Mouse (Mus musculus): Measurements from ENCODE around the gene Rdh16. TPM values are rescaled to one million over a fixed set of nuclear protein-coding genes. Genes with fewer than 3 reads are reported as not detected.
"Not testable (repeated sequence)": the region's sequence is repeated elsewhere in the genome, so short reads cannot be mapped to it uniquely, and the experiment has no call there.

Gene Rdh16
- polyA plus RNA-seq, 1 experiment = 0.04 TPM

DNA sequence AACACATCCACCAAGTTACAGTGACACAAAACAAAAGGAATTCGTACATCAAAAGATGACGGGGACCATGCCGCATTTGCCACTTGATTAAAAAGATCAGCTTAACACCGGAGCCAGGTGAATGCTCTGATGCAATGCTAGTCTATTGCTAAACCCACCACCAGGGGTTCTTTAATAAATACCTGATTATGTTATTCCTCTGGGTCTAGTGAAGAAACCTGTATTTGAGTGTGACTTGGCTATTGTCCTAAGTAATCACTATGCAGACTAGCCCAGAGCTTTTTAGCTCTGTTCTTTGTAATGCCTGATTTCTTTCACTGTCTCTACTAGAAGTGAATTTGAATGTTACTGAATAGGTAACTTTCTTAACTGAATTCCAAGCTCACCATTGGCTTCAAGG lies 80.1 kb downstream of the Rdh16 start:
- H3K4me1 ChIP-seq (ENCODE audit: control insufficient read depth, insufficient read depth, insufficient read length) = no peaks in the 10 kb centered on the region
- no peaks in the 10 kb centered on the region for H3K36me3 ChIP-seq (ENCODE audit: control insufficient read depth, insufficient read depth, low read length)
- no peak for TF ChIP-seq CTCF (IDR thresholded peaks at IDR 0.05; ENCODE audit: extremely low read depth, insufficient read depth, insufficient read length, insufficient replicate concordance)
- TF ChIP-seq POLR2A (IDR thresholded peaks at IDR 0.05; ENCODE audit: low read depth, low read length) = no peak
- H3K27me3 ChIP-seq (ENCODE audit: control insufficient read depth, insufficient read depth, low read length) = no peaks in the 10 kb centered on the region
- WGBS = 92% methylated on average over 4 of the region's 4 CpGs
- no peak for DNase-seq (ENCODE audit: low read depth in 1 of 2, low spot score in 2 of 2)
- H3K4me3 ChIP-seq (ENCODE audit: extremely low read depth, insufficient read depth, insufficient read length) = no peak overlapping the region
- no peak overlapping the region for H3K27ac ChIP-seq (ENCODE audit: insufficient read depth, low read length)

DNA sequence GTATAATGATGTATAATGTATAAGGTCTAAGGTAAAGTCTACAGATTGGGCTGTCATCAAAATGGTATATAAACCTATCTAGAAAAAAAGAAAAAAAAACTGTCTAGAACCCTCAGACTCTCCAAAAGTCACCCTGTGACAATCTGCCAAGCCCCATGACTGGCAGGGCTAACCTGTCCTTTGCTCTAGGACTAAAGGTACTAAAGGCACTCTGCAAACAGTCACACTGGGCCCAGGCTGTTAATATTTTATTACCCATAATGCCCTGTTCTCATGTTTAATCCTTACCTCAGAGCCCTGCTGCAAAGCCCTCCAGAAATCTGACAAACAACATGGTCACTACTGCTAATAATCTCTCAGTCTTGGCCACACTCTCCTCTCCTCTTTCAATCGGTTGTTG lies 85.6 kb downstream of the Rdh16 start:
- Histone ChIP-seq H3K27ac (ENCODE audit: insufficient read depth, low read length) (no peak overlapping the region), H3K36me3 (ENCODE audit: control insufficient read depth, insufficient read depth, low read length) (no peaks in the 10 kb centered on the region), H3K27me3 (ENCODE audit: control insufficient read depth, insufficient read depth, low read length) (no peaks in the 10 kb centered on the region), H3K4me3 (ENCODE audit: extremely low read depth, insufficient read depth, insufficient read length) (no peak overlapping the region), H3K4me1 (ENCODE audit: control insufficient read depth, insufficient read depth, insufficient read length) (no peaks in the 10 kb centered on the region)
- TF ChIP-seq CTCF (IDR thresholded peaks at IDR 0.05; ENCODE audit: extremely low read depth, insufficient read depth, insufficient read length, insufficient replicate concordance) (no peak), POLR2A (IDR thresholded peaks at IDR 0.05; ENCODE audit: low read depth, low read length) (no peak)
- 81% methylated on average over 1 of the region's 1 CpGs for WGBS
- no peak for DNase-seq (ENCODE audit: low read depth in 1 of 2, low spot score in 2 of 2)

DNA sequence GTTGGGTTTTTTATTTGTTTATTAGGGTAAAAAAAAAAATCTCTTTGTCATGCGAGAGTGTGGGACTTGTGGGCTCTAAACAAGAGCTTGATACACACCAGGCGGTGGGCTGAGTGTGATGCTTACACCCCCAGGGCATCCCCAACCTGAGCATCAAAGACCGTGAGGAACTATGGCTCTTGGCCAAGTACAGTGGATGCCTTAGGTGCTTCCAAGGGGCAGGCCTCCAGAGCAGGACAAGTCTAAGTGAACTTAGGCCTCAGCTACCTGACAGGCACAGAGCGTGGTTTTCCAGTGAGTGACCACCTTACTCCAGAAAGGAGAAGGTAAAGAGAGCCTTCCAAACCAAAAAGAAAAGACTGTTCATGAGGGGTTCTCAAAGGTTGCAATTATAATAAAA lies 86.0 kb downstream of the Rdh16 start:
- no peak overlapping the region for H3K27ac ChIP-seq (ENCODE audit: insufficient read depth, low read length)
- H3K4me1 ChIP-seq (ENCODE audit: control insufficient read depth, insufficient read depth, insufficient read length) = no peaks in the 10 kb centered on the region
- H3K4me3 ChIP-seq (ENCODE audit: extremely low read depth, insufficient read depth, insufficient read length) = no peak overlapping the region
- WGBS = 87% methylated on average over 4 of the region's 4 CpGs
- no peak for DNase-seq (ENCODE audit: low read depth in 1 of 2, low spot score in 2 of 2)
- TF ChIP-seq CTCF (IDR thresholded peaks at IDR 0.05; ENCODE audit: extremely low read depth, insufficient read depth, insufficient read length, insufficient replicate concordance) = no peak
- TF ChIP-seq POLR2A (IDR thresholded peaks at IDR 0.05; ENCODE audit: low read depth, low read length) = no peak
- no peaks in the 10 kb centered on the region for H3K36me3 ChIP-seq (ENCODE audit: control insufficient read depth, insufficient read depth, low read length)
- no peaks in the 10 kb centered on the region for H3K27me3 ChIP-seq (ENCODE audit: control insufficient read depth, insufficient read depth, low read length)

DNA sequence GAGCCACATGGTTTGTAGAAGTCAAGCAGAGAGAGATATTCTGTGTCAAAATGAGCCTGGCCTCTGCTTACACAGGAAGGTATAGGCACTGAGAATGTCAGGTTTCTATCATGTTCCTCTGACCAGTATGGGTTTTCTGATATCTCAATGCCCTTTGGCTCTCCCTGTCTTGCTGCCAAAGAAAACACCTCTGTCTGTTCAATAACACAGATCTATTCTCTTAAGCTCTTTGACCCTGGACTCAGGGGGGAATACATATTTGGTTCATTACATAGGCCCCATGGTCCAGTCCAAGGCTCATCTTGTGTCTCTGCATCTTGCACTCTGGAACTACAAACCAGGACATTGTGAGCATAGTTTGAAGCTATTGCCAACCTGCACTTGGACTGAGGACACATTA lies 87.7 kb downstream of the Rdh16 start, which contains the start of gene Rdh7:
Gene Rdh7 (minus strand): TSS at position 213 of the 400 bp plus-strand sequence.
- Histone ChIP-seq H3K27me3 (ENCODE audit: control insufficient read depth, insufficient read depth, low read length) (no peaks in the 10 kb centered on the region), H3K4me3 (ENCODE audit: extremely low read depth, insufficient read depth, insufficient read length) (no peak within 1 kb of the TSS), H3K27ac (ENCODE audit: insufficient read depth, low read length) (no peak within 1 kb of the TSS), H3K4me1 (ENCODE audit: control insufficient read depth, insufficient read depth, insufficient read length) (no peaks in the 10 kb centered on the region), H3K36me3 (ENCODE audit: control insufficient read depth, insufficient read depth, low read length) (no peaks in the 10 kb centered on the region)
- TF ChIP-seq CTCF (IDR thresholded peaks at IDR 0.05; ENCODE audit: extremely low read depth, insufficient read depth, insufficient read length, insufficient replicate concordance) (no peak), POLR2A (IDR thresholded peaks at IDR 0.05; ENCODE audit: low read depth, low read length) (no peak)
- DNase-seq (ENCODE audit: low read depth in 1 of 2, low spot score in 2 of 2) = no peak

DNA sequence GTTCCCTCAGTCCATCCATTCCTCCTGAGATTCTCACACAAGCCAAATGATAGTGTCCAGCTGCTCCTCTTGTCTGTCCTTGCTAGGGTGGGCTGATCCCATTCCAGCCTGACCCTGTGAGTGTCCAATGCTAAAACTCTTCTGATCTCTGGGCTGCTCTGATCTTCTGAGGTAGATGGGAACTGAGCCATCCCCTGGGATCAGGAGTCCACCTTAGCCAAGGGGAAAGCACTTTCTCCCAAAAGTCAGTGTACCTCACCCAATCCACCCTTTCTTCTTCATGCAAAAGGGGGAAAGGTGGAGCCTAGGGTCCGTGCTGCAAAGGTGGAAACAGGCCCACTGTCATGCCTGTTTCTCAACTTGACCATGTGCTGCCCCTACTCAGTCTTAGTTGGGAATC lies 90.5 kb downstream of the Rdh16 start:
- WGBS = 83% methylated on average over 1 of the region's 1 CpGs

DNA sequence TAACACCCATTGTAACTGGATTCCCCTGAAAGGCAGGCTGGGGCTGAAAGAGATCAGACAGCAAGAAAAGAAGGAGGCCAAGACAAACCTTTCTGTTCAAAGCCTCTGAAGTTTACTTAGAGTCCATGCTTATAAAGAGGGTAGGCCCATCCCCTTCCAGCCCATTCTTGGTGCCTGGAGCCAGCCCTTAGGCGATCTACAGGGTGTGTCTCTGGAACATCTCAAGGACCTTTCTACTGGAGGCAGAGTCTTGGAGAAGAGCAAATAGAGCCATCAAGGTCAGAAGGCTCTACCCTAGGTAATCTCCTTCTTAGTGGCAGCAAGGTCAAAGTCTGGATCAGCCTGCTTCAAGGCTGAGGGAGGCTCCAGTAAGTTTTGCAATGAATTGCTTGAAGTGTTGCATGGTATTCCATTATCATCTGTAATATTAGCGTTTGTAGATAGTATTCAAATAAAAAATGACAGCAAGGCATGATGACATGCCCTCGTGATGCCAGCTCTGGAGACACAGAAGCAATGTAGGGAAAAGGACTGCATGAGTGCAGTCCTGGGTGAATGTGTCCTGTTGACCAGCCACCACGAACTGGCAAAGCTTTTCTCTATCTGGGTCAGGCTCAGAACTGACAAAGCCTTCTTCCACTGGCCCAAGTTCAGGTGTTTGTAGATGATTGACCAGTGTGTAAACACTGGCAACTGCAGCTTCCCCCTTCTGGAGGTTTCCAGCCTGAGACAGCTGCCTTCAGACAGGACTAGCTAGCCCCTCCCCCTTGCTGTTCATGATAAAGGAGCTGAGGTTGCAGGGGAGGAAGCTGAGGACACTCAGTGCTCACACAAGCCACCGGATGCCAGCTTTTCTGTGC lies 92.4 kb downstream of the Rdh16 start:
- 53% methylated on average over 5 of the region's 5 CpGs for WGBS
- H3K36me3 ChIP-seq (ENCODE audit: control insufficient read depth, insufficient read depth, low read length); H3K4me1 ChIP-seq (ENCODE audit: control insufficient read depth, insufficient read depth, insufficient read length); H3K27ac ChIP-seq (ENCODE audit: insufficient read depth, low read length); H3K4me3 ChIP-seq (ENCODE audit: extremely low read depth, insufficient read depth, insufficient read length); DNase-seq (ENCODE audit: low read depth in 1 of 2, low spot score in 2 of 2); H3K27me3 ChIP-seq (ENCODE audit: control insufficient read depth, insufficient read depth, low read length): not testable (repeated sequence)

More for the DNA sequence above, 90.5 kb downstream of the Rdh16 start:
- no peaks in the 10 kb centered on the region for H3K4me1 ChIP-seq (ENCODE audit: control insufficient read depth, insufficient read depth, insufficient read length)
- TF ChIP-seq CTCF (IDR thresholded peaks at IDR 0.05; ENCODE audit: extremely low read depth, insufficient read depth, insufficient read length, insufficient replicate concordance) (no peak), POLR2A (IDR thresholded peaks at IDR 0.05; ENCODE audit: low read depth, low read length) (no peak)
- no peaks in the 10 kb centered on the region for H3K36me3 ChIP-seq (ENCODE audit: control insufficient read depth, insufficient read depth, low read length)
- no peak for DNase-seq (ENCODE audit: low read depth in 1 of 2, low spot score in 2 of 2)
- H3K27me3 ChIP-seq (ENCODE audit: control insufficient read depth, insufficient read depth, low read length) = no peaks in the 10 kb centered on the region
- no peak overlapping the region for H3K4me3 ChIP-seq (ENCODE audit: extremely low read depth, insufficient read depth, insufficient read length)
- no peak overlapping the region for H3K27ac ChIP-seq (ENCODE audit: insufficient read depth, low read length)

Other genes with a start within 250 kb of the Rdh16 start
- 98.7 and 99.4 TPM in 2 replicates for gene Lrp1, start 180.0 kb upstream of the Rdh16 start, polyA plus RNA-seq (2012; rRNA removed)
- 120 and 126 TPM in 2 replicates for gene Stat6, start 158.2 kb upstream of the Rdh16 start, polyA plus RNA-seq (2012; rRNA removed)
- gene Nemp1, start 134.3 kb upstream of the Rdh16 start, polyA plus RNA-seq (2012; rRNA removed) = 3.2 and 3.5 TPM in 2 replicates
- gene Nab2, start 132.6 kb upstream of the Rdh16 start, polyA plus RNA-seq (2012; rRNA removed) = 30.6 and 32.7 TPM in 2 replicates
- 0.13 and 0.21 TPM in 2 replicates for gene Myo1a, start 96.0 kb upstream of the Rdh16 start, polyA plus RNA-seq (2012; rRNA removed)
- gene Tac2, start 76.7 kb upstream of the Rdh16 start, polyA plus RNA-seq (2012; rRNA removed) = 1.9 and 4.1 TPM in 2 replicates
- gene Zbtb39, start 61.6 kb upstream of the Rdh16 start, polyA plus RNA-seq (2012; rRNA removed) = 5.6 and 6.0 TPM in 2 replicates
- gene Gpr182, start 49.4 kb upstream of the Rdh16 start, polyA plus RNA-seq (2012; rRNA removed) = 22.5 and 28.8 TPM in 2 replicates
- 0.25 and 0.56 TPM in 2 replicates for gene Rdh1, start 41.4 kb upstream of the Rdh16 start, polyA plus RNA-seq (2012; rRNA removed)
- 0.60 and 0.94 TPM in 2 replicates for gene Rdh16f1, start 41.4 kb upstream of the Rdh16 start, polyA plus RNA-seq (2012; rRNA removed)
- gene Rdh9, start 24.8 kb upstream of the Rdh16 start, polyA plus RNA-seq (2012; rRNA removed) = 0.11 and 0.18 TPM in 2 replicates
- gene Rdh19, start 48.8 kb downstream of the Rdh16 start, polyA plus RNA-seq (2012; rRNA removed) = not detected in 2 replicates
- gene Rdh16f2, start 65.3 kb downstream of the Rdh16 start, polyA plus RNA-seq (2012; rRNA removed) = 0.08 TPM in 1 of 2 replicates, not detected in the other
- gene Rdh7, start 87.7 kb downstream of the Rdh16 start, polyA plus RNA-seq (2012; rRNA removed) = 0.06 and 0.08 TPM in 2 replicates
- gene Sdr9c7, start 97.4 kb downstream of the Rdh16 start, polyA plus RNA-seq (2012; rRNA removed) = 0.04 and 0.15 TPM in 2 replicates
- gene Hsd17b6, start 206.5 kb downstream of the Rdh16 start, polyA plus RNA-seq (2012; rRNA removed) = not detected in 2 replicates
- 3.9 and 4.2 TPM in 2 replicates for gene Prim1, start 214.0 kb downstream of the Rdh16 start, polyA plus RNA-seq (2012; rRNA removed)
- 124 and 171 TPM in 2 replicates for gene Naca, start 234.4 kb downstream of the Rdh16 start, polyA plus RNA-seq (2012; rRNA removed)